Mouse (Mus musculus): ENCODE measurements at regions not wholly inside any gene's neighbourhood (a gene's known extent, or its start where the extent isn't known, plus 50 kb on each side); places are given as distances from the start of the nearest gene placed in this dataset.
"Not testable (repeated sequence)": the region's sequence is repeated elsewhere in the genome, so short reads cannot be mapped to it uniquely, and the experiment has no call there.

DNA sequence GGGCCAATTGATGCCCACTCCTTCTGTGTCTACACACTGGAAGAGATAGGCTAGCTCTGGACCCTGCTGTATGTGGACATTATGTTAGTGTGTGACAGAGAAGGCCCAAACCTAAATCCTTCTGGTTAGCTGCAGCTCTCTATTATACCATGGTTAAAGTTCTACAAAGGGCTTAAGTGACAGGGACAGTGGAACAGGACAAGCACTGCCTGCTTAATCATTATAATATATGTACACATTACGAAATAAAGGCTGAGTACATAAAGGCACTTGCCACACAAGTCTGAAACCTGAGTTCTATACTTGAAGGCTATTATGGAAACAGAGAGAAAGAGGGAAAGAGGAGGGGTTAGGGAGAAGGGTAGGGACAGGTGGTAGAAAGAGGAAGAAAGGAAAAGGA is 55.2 kb downstream of the Rdh14 start:
- ATAC-seq (ENCODE audit: extremely low read depth, insufficient number of reproducible peaks, low FRiP score, poor library complexity, severe bottlenecking): no peak

DNA sequence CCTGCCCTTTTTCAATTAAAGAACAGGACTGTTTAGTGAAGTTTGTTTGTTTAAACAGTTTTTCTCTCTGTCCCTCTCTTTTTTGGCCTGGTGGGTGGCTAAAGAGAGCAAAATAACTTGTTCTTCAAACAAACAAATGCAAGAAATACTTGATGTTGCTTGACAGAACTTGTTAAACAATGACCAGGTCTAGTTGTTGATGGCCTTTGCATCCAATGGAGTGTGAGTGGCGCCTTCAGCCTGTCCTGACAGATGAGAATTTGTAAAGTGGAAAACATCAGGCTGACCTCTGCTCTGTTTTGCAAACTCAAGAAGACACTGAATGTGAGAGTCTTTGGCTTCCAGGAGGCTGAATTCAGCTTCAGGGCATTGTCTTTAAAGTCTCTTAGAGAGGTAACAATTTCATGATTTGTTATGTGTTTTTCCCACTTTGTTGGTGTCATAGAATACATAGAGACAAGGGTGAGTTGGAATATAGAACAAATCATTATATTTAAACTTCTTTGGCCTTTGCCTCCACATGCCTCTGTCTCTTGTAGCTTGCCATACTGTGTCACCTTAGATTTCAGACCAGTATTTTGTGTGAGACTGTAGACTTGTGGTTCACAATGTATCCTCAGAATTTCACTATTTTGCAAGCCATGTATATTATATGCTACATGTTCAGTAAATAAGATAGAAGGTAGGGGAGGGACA is 67.5 kb downstream of the Rdh14 start:
- ATAC-seq (ENCODE audit: extremely low read depth, insufficient number of reproducible peaks, low FRiP score, poor library complexity, severe bottlenecking): no peak

DNA sequence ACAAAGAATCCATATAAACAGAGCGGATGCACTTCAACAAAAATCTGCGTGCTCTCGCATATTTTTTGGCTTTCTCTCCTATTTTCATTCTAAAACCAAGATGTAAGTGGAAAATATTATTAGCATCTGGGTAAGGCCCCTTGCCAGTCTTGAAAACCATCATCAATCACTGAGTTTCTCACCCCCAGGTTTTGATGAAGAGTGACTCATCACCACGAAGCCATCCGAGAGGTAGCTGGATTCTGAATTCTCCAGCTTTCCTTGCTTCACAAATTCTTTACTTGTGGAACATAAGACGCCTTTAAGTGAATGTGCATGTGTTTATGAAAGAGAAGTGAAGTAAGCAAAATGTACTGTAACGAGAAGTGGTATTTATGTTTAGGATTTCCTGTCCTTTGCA is 71.2 kb downstream of the Rdh14 start:
- ATAC-seq (ENCODE audit: extremely low read depth, insufficient number of reproducible peaks, low FRiP score, poor library complexity, severe bottlenecking): no peak

DNA sequence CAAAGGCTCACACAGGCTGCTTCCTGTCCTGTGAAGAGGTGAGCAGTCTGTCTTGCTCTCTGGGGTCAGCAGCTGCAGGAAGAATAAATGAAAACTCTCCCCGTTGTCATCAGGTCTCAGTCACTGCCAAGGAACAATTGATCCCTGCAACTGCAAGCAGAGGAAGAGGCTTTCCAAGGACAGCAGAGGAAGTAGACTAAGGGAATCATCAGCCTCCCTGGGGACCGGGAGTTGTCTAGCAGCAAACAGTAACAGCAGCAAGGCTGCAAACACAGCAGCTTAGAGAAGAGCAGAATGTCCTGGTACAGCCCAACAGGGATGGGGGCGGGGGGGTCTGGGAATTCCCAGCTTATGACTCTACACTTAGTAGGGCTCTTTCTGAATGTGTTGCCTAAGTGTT is 72.4 kb downstream of the Rdh14 start:
- no peak for ATAC-seq (ENCODE audit: extremely low read depth, insufficient number of reproducible peaks, low FRiP score, poor library complexity, severe bottlenecking)

DNA sequence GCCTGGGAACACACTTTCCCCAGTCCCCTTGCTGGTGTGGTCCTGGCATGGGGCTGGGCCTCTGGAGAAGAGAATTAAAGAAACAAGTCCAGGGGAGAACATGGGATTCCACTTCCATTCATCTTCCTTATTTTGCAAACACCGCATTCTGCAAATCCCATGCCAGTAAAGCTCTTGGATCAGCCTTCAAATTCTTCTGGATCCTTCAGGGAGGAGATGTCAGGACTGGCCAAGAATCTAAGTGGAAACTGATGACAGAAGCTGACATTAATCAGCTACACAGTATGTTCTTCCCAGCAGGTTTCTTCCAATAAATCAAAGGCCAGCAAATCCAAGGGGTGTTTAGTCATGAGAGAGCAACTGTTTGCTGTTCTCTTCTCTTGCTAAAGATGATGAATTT is 83.4 kb downstream of the Rdh14 start:
- no peak for ATAC-seq (ENCODE audit: extremely low read depth, insufficient number of reproducible peaks, low FRiP score, poor library complexity, severe bottlenecking)

DNA sequence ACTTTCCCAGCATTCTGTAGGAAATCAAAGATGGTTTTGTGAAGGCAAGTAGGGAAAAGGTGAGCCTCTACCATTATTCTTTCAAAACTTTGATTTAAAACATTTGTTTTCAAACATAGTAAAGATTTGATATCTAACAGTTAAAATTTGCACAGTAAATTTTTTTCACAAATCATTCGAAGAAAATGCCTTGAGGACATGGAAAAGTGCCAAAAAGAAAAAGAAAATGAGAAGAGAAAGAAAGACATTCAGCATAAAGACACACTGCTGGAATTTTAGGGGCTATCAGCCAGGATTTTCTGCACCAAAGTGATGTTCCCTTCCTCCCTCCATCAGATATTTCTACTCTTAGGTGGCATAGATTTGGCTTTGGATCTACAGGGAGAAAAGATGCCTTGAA is 90.2 kb downstream of the Rdh14 start:
- no peak for ATAC-seq (ENCODE audit: extremely low read depth, insufficient number of reproducible peaks, low FRiP score, poor library complexity, severe bottlenecking)

DNA sequence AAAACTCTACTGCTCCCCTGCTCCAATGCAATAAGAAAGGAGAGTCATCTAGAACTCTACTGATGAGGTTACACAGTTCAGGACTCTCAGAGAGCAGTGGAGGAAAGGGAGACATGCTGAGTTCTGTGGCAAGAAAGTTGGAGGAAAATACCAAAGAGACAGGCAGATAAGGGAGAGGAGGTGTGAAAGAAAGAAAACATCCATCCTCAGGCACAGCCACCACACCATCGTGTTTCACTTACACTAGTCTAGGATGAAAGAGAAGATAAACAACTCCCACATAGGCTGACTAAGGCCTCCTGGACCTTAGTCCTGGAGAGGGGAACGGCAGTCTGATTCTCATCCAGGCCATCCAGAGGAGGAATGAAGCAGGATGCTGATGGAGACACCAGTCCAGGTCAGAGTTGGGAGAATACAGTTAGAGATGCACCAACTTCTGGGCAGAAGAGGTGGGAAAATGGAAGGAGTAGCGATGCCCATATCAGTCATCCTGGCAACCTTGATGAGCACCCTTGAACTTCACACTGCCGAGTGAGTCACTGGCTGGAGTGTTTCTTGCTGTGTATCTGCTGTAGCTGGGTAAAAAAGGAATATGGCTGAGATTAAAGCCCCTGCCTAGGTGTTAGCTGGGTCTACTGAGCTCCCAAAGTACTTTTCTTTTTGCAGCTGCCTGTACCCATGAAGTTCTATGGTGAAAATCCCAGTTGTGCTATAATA is 91.9 kb downstream of the Rdh14 start:
- ATAC-seq (ENCODE audit: extremely low read depth, insufficient number of reproducible peaks, low FRiP score, poor library complexity, severe bottlenecking): no peak

DNA sequence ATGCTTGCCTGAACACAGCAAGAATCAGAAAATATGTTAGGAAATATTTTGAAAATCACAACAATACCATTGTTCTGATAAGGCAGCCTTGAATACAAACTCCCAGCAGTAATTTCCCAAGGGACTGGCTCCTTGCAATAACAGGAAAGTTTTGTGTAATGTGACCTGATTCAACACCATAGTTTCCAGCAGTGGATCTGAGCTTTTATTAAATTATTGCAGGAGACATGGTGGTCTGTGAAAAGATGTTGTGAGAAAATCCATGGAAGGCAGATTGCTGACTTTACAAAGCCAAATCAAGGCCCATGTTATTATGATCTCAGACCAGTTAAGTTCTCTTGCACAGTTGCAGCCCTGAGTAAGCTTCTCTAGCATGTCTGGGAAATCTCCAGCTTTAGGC is 116.1 kb downstream of the Rdh14 start:
- ATAC-seq (ENCODE audit: extremely low read depth, insufficient number of reproducible peaks, low FRiP score, poor library complexity, severe bottlenecking): no peak

DNA sequence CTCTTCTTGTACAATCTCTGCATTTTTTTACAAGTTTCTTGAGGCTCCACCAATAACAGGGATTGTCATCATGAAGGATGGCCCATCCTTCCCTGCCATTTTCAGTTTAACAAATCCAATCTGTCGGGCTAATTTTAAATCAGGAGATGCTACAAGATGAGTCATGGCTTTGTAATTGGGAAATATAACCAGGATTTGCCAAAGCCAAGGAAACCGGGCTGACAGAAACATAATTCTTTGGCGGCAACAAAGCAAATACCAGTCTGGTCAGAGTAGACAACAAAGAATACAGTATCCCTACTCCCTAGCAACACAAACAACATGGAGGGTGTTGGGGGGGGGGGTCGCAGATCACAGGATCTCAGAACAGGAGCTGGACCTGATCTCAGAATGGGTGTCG is 123.0 kb downstream of the Rdh14 start:
- ATAC-seq (ENCODE audit: extremely low read depth, insufficient number of reproducible peaks, low FRiP score, poor library complexity, severe bottlenecking): no peak

DNA sequence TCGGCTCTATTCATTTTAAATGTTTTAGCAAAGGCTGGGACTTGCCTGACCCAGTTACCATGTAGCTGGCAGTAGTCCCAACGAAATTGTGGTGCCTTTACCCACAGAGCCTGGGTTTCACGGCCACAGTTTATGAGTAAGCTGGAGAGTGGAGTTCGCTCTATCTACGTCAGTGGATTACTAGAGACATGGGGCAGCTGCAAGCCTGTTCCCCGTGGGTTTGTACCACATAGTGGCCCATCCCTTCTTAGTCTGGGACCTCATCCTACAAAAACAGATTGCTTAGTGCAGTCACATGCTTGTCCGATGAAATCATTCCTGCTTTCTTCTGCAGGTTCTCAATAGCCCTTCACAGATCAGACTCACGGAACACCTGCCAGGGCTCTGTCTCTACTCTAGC is 123.7 kb downstream of the Rdh14 start:
- no peak for ATAC-seq (ENCODE audit: extremely low read depth, insufficient number of reproducible peaks, low FRiP score, poor library complexity, severe bottlenecking)

DNA sequence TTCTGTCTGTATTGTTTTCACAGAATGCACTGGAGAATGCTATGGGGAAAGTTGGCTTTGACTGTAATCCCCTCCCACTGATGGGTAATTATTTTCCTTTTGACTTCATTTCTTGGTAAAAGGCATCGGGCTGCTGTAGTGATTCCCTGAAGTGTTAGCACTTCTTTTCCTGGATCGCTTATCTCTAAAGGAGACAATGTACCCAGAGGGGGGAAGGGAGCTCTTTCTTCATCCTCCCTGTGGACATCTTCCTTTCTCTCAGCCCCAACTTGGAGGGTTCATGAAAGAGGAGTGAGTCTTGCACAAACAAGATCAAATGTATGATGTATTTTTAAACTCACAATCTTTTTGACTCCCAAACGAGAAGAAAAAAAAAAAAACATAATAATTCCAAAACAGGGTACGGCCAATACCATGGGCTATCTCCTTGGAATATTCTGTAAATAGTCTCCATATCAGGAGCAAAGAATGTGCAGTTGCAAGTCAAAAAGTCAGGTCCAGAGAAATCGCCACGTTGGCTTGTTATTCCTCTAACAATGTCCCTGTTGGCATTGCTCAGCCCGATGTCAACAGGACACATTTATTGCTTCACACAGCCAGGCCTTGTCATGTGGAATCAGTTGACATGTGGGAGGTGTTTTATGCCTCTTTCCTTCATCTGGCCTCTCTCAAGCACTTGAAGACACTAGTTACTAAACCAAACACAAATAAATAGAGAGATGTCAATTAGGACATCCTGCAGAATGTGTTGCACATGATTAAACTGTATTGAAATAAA is 134.1 kb downstream of the Rdh14 start:
- ATAC-seq (ENCODE audit: extremely low read depth, insufficient number of reproducible peaks, low FRiP score, poor library complexity, severe bottlenecking): no peak

DNA sequence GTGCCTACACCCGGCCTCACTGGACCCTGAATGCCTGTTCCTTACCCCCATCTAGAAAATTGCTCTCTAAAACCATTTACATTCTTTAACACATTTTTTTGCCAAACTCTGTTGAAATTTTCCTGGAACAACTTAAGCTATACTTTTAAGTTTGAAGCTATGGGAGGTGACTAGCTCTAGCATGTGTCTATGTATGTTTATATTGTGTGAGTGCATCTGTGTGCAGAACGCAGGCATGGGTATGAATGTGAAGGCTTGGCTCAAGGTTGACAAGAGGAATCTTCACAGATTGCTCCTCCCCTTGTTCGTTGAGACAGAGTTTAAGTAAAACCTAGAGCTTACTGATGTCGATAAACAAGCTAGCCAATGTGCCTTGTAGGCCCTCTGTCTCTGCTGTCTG is 135.4 kb downstream of the Rdh14 start:
- ATAC-seq (ENCODE audit: extremely low read depth, insufficient number of reproducible peaks, low FRiP score, poor library complexity, severe bottlenecking): no peak

DNA sequence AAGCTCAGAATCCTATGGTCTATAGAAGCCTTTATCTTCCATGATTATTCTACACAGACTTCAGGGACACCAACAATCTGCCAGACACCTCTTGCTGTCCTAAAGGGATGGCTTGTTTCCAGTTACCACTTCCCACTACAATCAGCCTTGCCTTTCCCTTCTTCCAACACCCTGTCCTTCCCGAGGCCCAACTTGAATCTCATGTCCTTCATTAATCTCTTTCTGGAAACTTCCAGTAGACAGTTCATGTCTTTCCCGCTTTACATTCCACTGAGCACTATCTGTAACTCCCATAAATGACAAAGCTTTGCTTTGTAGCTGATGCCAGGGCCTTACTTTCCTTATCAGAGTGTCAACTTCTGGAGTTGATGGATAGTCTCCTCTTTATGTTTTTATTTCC is 138.5 kb downstream of the Rdh14 start:
- ATAC-seq (ENCODE audit: extremely low read depth, insufficient number of reproducible peaks, low FRiP score, poor library complexity, severe bottlenecking): no peak

DNA sequence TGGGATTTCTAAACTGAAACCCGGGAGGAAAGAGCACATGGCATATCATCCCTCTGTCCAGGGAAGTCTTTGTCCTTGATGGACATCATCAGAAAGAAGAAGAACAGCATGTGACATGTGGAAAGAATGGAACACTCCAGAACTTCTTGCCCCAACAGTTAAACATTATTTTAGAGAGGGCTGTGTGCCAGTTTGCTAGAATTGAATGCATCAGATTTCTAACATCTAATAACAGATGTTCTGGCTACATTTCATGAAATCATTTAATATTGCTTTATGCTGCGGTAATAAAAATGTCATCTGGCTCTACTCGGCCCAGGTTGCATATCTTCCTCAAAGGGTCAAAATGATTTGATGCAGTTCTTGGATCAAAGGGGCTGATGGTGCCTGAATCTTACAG is 140.4 kb downstream of the Rdh14 start:
- no peak for ATAC-seq (ENCODE audit: extremely low read depth, insufficient number of reproducible peaks, low FRiP score, poor library complexity, severe bottlenecking)

DNA sequence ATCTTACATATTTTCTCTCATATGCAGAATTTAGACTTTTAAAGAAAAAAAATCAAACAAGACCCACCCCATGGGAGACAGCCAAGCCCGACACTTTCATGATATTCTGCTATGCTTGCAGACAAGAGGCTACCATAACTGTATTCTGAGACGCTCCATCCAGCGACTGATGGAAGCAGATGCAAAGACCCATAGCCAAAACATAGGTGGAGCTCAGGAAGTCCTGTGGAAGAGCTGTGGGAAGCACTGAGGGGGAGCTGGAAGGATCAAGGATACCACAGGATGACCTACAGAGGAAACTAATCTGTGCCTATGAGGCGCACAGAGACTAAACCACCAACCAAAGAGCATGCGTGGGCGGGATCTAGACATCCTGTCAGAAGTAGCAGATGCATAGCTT is 143.4 kb downstream of the Rdh14 start:
- ATAC-seq (ENCODE audit: extremely low read depth, insufficient number of reproducible peaks, low FRiP score, poor library complexity, severe bottlenecking): no peak

DNA sequence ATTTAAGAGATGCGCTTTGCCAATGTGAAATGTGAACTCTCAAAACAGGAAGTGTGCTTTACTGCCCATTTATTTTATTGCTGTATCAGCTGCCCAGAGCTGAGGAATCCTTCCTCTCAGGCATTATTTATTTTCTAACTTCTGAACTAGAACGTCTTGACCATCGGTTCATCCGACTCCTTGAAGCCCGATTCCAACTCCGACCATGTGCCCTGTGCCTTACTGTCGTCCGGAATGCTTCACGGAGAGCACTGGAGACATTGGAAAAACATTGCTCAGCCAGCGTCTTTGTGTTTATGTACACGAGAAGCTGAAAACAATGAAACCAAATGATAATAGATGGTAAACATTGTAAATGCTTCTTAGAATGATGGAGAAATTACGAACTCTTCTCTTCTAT is 145.7 kb downstream of the Rdh14 start:
- ATAC-seq (ENCODE audit: extremely low read depth, insufficient number of reproducible peaks, low FRiP score, poor library complexity, severe bottlenecking): no peak

DNA sequence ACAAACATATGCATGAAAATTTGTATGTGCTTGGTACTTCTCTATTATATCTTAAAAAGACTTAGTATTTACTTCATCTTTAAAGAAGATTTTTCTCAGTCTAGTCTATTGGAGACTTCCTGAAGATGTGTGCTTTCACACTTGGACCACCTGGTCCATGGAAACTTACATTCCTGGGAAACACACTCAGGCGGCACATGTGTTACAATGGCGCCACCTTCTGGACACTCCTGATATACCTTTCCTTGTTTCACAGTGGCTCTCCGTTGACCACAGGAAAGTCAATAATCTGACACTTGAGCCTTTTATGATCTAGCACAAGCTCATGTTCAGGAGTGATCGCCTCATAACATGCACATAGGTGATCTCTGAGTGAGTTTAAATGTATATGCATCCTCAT is 146.5 kb downstream of the Rdh14 start:
- no peak for ATAC-seq (ENCODE audit: extremely low read depth, insufficient number of reproducible peaks, low FRiP score, poor library complexity, severe bottlenecking)

DNA sequence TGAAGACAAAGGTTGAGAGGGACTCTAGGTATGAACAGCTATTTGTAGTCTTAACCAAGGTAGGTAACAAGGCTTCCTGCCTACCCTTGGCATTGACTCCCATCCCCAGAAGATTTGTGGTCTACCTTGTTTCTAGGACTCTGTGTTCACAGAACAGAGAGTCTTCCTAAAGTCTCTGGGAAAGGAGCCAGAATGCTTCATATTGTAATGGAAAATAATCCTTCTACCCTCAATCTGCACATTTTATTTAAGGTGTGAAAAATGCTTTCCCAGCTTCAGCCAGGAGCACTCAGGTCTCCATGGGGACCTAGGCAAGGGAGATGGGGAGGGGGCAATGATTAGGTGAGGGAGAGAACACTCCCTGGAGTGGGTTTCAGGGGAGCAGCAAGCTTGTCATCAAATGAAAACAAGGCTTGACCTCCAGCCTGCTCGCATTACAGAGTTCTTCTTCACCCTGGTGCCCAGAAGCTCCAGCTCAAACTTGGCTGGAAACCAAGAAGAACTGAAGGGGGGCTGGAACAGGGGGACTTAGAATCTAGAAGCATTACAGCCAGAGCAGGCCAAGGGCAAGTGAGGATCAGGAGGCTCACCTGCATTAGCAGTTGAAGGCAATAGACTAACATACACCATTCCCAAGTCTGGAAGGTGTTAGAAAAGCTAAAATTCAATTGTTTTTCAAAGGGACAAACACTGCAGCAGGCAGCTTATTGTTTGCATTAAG is 159.1 kb downstream of the Rdh14 start:
- ATAC-seq (ENCODE audit: extremely low read depth, insufficient number of reproducible peaks, low FRiP score, poor library complexity, severe bottlenecking): no peak

DNA sequence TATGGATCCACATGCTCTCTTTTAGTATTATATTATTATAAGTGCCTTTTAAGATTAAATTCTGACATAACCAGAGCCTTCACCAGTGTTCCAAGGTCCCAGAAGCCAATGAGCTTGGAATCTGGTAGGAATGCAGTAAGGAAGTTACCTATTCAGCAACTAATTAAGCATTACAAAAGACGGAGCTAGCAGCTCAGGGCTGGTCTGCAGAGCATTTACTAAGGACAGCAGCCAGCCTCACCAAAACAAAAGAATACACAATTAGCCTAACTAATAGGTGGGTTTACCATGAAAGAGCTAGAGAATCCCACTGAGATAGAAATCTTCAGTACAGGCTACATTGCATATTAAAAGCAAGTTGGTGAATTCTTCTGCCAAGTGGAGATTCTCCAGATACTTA is 164.1 kb downstream of the Rdh14 start:
- not testable (repeated sequence) for ATAC-seq (ENCODE audit: extremely low read depth, insufficient number of reproducible peaks, low FRiP score, poor library complexity, severe bottlenecking)

DNA sequence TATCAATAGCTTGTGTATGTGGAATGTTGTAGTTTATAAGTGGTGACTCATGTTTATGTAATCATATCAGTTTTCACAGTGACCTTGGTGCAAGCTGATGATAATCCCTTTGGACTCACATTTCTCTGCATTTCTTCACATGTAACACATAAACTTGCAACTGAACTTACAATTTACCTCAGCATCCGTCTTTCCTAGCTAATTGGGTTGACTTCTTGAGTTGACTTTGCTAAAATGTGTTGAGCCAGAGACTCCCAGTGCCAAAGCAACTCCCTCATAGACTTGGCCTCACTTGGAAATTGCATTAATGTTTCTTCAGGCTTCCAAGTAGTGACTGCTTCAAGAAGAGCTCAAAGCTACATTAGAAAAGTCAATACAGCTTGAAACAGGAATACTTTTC is 172.4 kb downstream of the Rdh14 start:
- ATAC-seq (ENCODE audit: extremely low read depth, insufficient number of reproducible peaks, low FRiP score, poor library complexity, severe bottlenecking): no peak
